Mouse (Mus musculus) layer of hippocampus, adult 6 months (tissue): ENCODE results near the gene Gm15446. TPM values are rescaled to one million over a fixed set of nuclear protein-coding genes. Genes with fewer than 3 reads are reported as not detected.

Source experiments
- long read RNA-seq, 2 experiments: library from polyadenylated mRNA; unstranded; transcript quantifications; one replicate each; pipeline ENCODE4 v2.0.0; 2019 to 2020
- polyA plus RNA-seq: library from polyadenylated mRNA; unstranded; fragments of <200 nt; fragmentation: Nextera tagmentation; gene quantifications from 2 replicates; pipeline ENCODE4 v1.2.3, GENCODE M21; 2021

Gene Gm15446
- 9.4 and 10.8 TPM in 2 replicates for polyA plus RNA-seq
- long read RNA-seq, experiment 1, partial matches to known transcripts: 3 of 12 reads
- long read RNA-seq, experiment 1, other reads (novel, unspliced or antisense): 8 of 12 reads
- long read RNA-seq, experiment 2, transcript Gm15446-201 (4 exons, 2,417 nt): major isoform, 20 of 139 reads
- long read RNA-seq, experiment 2, partial matches to known transcripts: 3 of 139 reads
- long read RNA-seq, experiment 2, other reads (novel, unspliced or antisense): 116 of 139 reads

GRCm38 (mm10) chr5:109923261-109924071 lies at the start of gene Gm15446:
Gene Gm15446 (plus strand): TSS chr5:109923400.

Other genes with a start within 250 kb of the Gm15446 start
- gene 5430403G16Rik, start 232.4 kb upstream of the Gm15446 start, polyA plus RNA-seq: 0.69 and 0.75 TPM in 2 replicates
- gene 4930522L14Rik, start 171.5 kb upstream of the Gm15446 start, polyA plus RNA-seq: 2.7 TPM in 2 replicates
- 18.3 and 20.3 TPM in 2 replicates for gene Zfp932, start 73.1 kb downstream of the Gm15446 start, polyA plus RNA-seq
- gene Gm17655, start 149.1 kb downstream of the Gm15446 start, polyA plus RNA-seq: 1.8 and 2.5 TPM in 2 replicates
- 0.14 and 0.18 TPM in 2 replicates for gene Gm35315, start 171.0 kb downstream of the Gm15446 start, polyA plus RNA-seq
- gene Plcxd1, start 176.6 kb downstream of the Gm15446 start, polyA plus RNA-seq: 2.2 and 2.3 TPM in 2 replicates
- gene Gtpbp6, start 184.8 kb downstream of the Gm15446 start, polyA plus RNA-seq: 32.6 and 39.1 TPM in 2 replicates
- 5.4 and 6.1 TPM in 2 replicates for gene Zfp605, start 186.7 kb downstream of the Gm15446 start, polyA plus RNA-seq
- gene Chfr, start 212.4 kb downstream of the Gm15446 start, polyA plus RNA-seq: 12.9 and 14.5 TPM in 2 replicates